Mouse (Mus musculus): ENCODE data around the gene Gon7. TPM values are rescaled to one million over a fixed set of nuclear protein-coding genes. Genes with fewer than 3 reads are reported as not detected.

The Gon7 gene
- polyA plus RNA-seq, 1 experiment from 2014 or later = 34.9 TPM

Other genes starting within 250 kb of the Gon7 start
- gene Chga, start 202.8 kb downstream of the Gon7 start, polyA plus RNA-seq (2015; fragmentation: Nextera tagmentation; extraction: Ambion mirVana) = 0.51 and 0.59 TPM in 2 replicates
- gene Itpk1, start 52.9 kb downstream of the Gon7 start, polyA plus RNA-seq (2015; fragmentation: Nextera tagmentation; extraction: Ambion mirVana) = 9.3 TPM in 2 replicates
- 28.1 and 30.2 TPM in 2 replicates for gene Moap1, start 14.1 kb downstream of the Gon7 start, polyA plus RNA-seq (2015; fragmentation: Nextera tagmentation; extraction: Ambion mirVana)
- 10.2 and 10.4 TPM in 2 replicates for gene Tmem251, start 14.0 kb downstream of the Gon7 start, polyA plus RNA-seq (2015; fragmentation: Nextera tagmentation; extraction: Ambion mirVana)
- not detected in 2 replicates for gene Gm28051, start within 50 bp of the Gon7 start, polyA plus RNA-seq (2015; fragmentation: Nextera tagmentation; extraction: Ambion mirVana)
- gene Ubr7, start 164 bp upstream of the Gon7 start, polyA plus RNA-seq (2015; fragmentation: Nextera tagmentation; extraction: Ambion mirVana) = 44.8 and 47.0 TPM in 2 replicates
- 27.2 and 30.6 TPM in 2 replicates for gene Gm20604, start 869 bp upstream of the Gon7 start, polyA plus RNA-seq (2015; fragmentation: Nextera tagmentation; extraction: Ambion mirVana)
- gene Btbd7, start 120.7 kb upstream of the Gon7 start, polyA plus RNA-seq (2015; fragmentation: Nextera tagmentation; extraction: Ambion mirVana) = 20.9 and 21.9 TPM in 2 replicates
- not detected in 2 replicates for gene Cox8c, start 141.5 kb upstream of the Gon7 start, polyA plus RNA-seq (2015; fragmentation: Nextera tagmentation; extraction: Ambion mirVana)
- 0.05 and 0.20 TPM in 2 replicates for gene Unc79, start 191.1 kb upstream of the Gon7 start, polyA plus RNA-seq (2015; fragmentation: Nextera tagmentation; extraction: Ambion mirVana)